In the genomic region with DNA sequence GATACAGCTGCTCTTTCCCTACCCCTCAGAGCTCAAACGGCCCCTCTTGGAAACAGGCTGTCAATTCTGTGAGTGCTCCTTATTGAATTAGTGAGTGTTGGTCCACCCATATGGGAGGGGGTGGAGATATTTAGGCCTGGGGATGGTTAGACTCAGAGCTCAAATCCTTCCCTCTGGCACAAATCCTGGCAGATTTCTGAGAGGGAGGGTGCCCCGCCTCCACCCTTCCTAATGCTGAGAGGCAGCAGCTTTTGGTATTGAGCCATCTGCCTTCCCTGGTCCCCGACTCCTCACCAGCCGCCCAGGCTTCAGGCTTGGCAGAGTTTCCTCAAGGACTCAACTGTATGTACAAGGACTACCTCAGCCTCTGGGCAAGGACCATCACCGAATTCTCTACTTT, we compare ENCODE assay signal across 9 mouse cellular contexts. TPM values are rescaled to one million over a fixed set of nuclear protein-coding genes. Genes with fewer than 3 reads are reported as not detected.
A peak's percentile ranks its signal among the peaks of the same experiment; 100 is the strongest.
DNase-seq lines count a peak whose midpoint lies in the region; ATAC-seq and TF ChIP-seq lines count a peak whose summit lies in the region.
"Had no signal": no experiment of that assay in that cellular context is flagged by ENCODE, and none has a peak within 500 bp of the region (broad histone marks: within the 10 kb centered on the region; RNA-seq: fewer than 3 reads in every experiment).

No protein-coding gene starts in this region.

- H3K4me3 ChIP-seq in myocyte, result no peak overlapping the region

- peaks cover 10% of the 10 kb centered on the region for H3K36me3 ChIP-seq in myocyte (ENCODE audit: control insufficient read depth, insufficient read depth)

- peaks cover 7% of the 10 kb centered on the region for H3K79me2 ChIP-seq in myocyte (ENCODE audit: control insufficient read depth, insufficient read depth)

- ATAC-seq in frontal cortex, adult (ENCODE audit: low TSS enrichment), result peak; percentile 63
- ATAC-seq in inflammation-experienced regulatory T-cells, adult 6 months, result no peak

- DNase-seq in kidney, postnatal 25 days, result peak; percentile 33 to 40
- no peak for DNase-seq in kidney, postnatal 36 days
- DNase-seq in cerebellum, adult 9-10 months, result peak; percentile 67
- DNase-seq in heart, postnatal 25 days (ENCODE audit: low spot score), result no peak
- DNase-seq: gastrocnemius, postnatal 25 days; liver had no signal

- intact Hi-C loops in heart, postnatal 25 days (cut with DNase I), result no loop called here

- H3ac ChIP-seq in myocyte (ENCODE audit: control insufficient read depth, insufficient read length), result no peak overlapping the region

- TF ChIP-seq POLR2A in myocyte (IDR thresholded peaks at IDR 0.05; ENCODE audit: insufficient read length, low read depth), result no peak

- H3K27me3 ChIP-seq in myocyte (ENCODE audit: control insufficient read depth, insufficient read depth, insufficient read length), result no peaks in the 10 kb centered on the region

- H3K4me2 ChIP-seq in myocyte (ENCODE audit: low read depth), result peak overlapping the region; percentile 5

TF ChIP-seq in myocyte, 11 proteins besides CTCF, POLR2A, EP300 and RAD21:
- TF ChIP-seq TCF3 (IDR thresholded peaks at IDR 0.05; ENCODE audit: insufficient read length, low read depth) (no peak), TCF12 (IDR thresholded peaks at IDR 0.05; ENCODE audit: insufficient read depth, poor library complexity, severe bottlenecking) (no peak), REST (IDR thresholded peaks at IDR 0.05; ENCODE audit: insufficient read depth, insufficient read length) (no peak), CEBPB (IDR thresholded peaks at IDR 0.05; ENCODE audit: insufficient read depth, poor library complexity, severe bottlenecking) (no peak), POLR2AphosphoS2 (IDR thresholded peaks at IDR 0.05; ENCODE audit: insufficient read length, low read depth) (no peak), MYOD1 (IDR thresholded peaks at IDR 0.05; ENCODE audit: control insufficient read depth in 1 of 3, insufficient read length in 2 of 3, low read depth in 2 of 3) (no peak), USF1 (IDR thresholded peaks at IDR 0.05; ENCODE audit: low read depth) (no peak), SRF (IDR thresholded peaks at IDR 0.05; ENCODE audit: control insufficient read depth, insufficient read length, low read depth) (no peak), MYOG (IDR thresholded peaks at IDR 0.05; ENCODE audit: control insufficient read depth in 1 of 3, insufficient read depth in 1 of 3, insufficient read length in 2 of 3, low read depth in 2 of 3) (no peak), MAX (IDR thresholded peaks at IDR 0.05; ENCODE audit: low read depth) (no peak)

RNA-seq across cellular contexts. Expression of gene Med24, which starts 1.9 kb away (rescaled TPM):
- polyA plus RNA-seq in myocyte (2012; fragmentation: generic; extraction: Trizol), result 32.5 TPM
- 10 to 100 TPM; 23.8 to 32.5 (median 28.3) TPM for polyA plus RNA-seq in inflammation-experienced regulatory T-cells, adult 6 months (2017; shearing (Covaris generic))
- total RNA-seq in heart, postnatal 25 days (2021), result 10 to 100 TPM; 45.2 to 48.8 TPM

RNA-seq across cellular contexts. Expression of gene Thra, which starts 9.3 kb away (rescaled TPM):
- polyA plus RNA-seq in myocyte (2012; fragmentation: generic; extraction: Trizol), result 68.9 TPM
- 1 to 10 TPM; 1.3 to 6.3 (median 5.2) TPM for polyA plus RNA-seq in inflammation-experienced regulatory T-cells, adult 6 months (2017; shearing (Covaris generic))
- total RNA-seq in heart, postnatal 25 days (2021), result 100 to 1,000 TPM; 102 to 117 TPM

RNA-seq across cellular contexts. Expression of gene Csf3, which starts 30.1 kb away (rescaled TPM):
- not detected for polyA plus RNA-seq in myocyte (2012; fragmentation: generic; extraction: Trizol)
- polyA plus RNA-seq in inflammation-experienced regulatory T-cells, adult 6 months (2017; shearing (Covaris generic)), result not detected
- not detected for total RNA-seq in heart, postnatal 25 days (2021)
- total RNA-seq: gastrocnemius, postnatal 25 days had no signal

RNA-seq across cellular contexts. Expression of gene Nr1d1, which starts 44.0 kb away (rescaled TPM):
- polyA plus RNA-seq in myocyte (2012; fragmentation: generic; extraction: Trizol), result 49.1 TPM
- 1 to 10 TPM; 6.5 to 8.4 (median 7.3) TPM for polyA plus RNA-seq in inflammation-experienced regulatory T-cells, adult 6 months (2017; shearing (Covaris generic))
- 100 to 1,000 TPM in 1 of 2 experiments, 10 to 100 TPM in 1; 61.2 to 129 TPM for total RNA-seq in heart, postnatal 25 days (2021)

RNA-seq across cellular contexts. Expression of gene Psmd3, which starts 48.8 kb away (rescaled TPM):
- polyA plus RNA-seq in myocyte (2012; fragmentation: generic; extraction: Trizol), result 250 TPM
- 10 to 100 TPM; 12.9 to 20.6 (median 15.5) TPM for polyA plus RNA-seq in inflammation-experienced regulatory T-cells, adult 6 months (2017; shearing (Covaris generic))
- 100 to 1,000 TPM in 1 of 2 experiments, 10 to 100 TPM in 1; 98.7 to 104 TPM for total RNA-seq in heart, postnatal 25 days (2021)

Comparison
In these comparisons a context has a peak if more than half of its experiments do, and no peak if none do; other contexts are left out.
1. DNase-seq: peak in kidney, postnatal 25 days (2 of 2) and cerebellum, adult 9-10 months (single experiment); none in kidney, postnatal 36 days (0 of 2) and heart, postnatal 25 days (single experiment).